Mouse (Mus musculus) CH12.LX (cell line): ENCODE data around the gene Klf5.

ENCODE experiments used
- CHD2 ChIP-seq: IDR thresholded peaks from 2 replicates; pipeline ENCODE4 v1.6.1; 2011; ENCODE audit warnings: low read length, improper control_type of control experiment
- CTCF ChIP-seq, 2 experiments: IDR thresholded peaks in 1 of 2; conservative IDR thresholded peaks in 1 of 2; 2 replicates each; pipeline ENCODE4 v1.5.1; 2011 to 2012; ENCODE audit warnings: low read depth in 2 of 2, low read length in 2 of 2, improper control_type of control experiment in 1 of 2, inconsistent platforms in 1 of 2, mild to moderate bottlenecking in 1 of 2, moderate library complexity in 1 of 2
- POLR2A ChIP-seq: IDR thresholded peaks from 2 replicates; pipeline ENCODE4 v1.6.1; 2011; ENCODE audit warnings: low read depth, mild to moderate bottlenecking, improper control_type of control experiment, low read length
- SIN3A ChIP-seq: IDR thresholded peaks from 2 replicates; pipeline ENCODE4 v1.6.1; 2012; ENCODE audit warnings: low read length, improper control_type of control experiment, inconsistent platforms
- ZNF384 ChIP-seq: IDR thresholded peaks from 2 replicates; pipeline ENCODE4 v1.6.1; 2012; ENCODE audit warnings: low read depth, low read length, improper control_type of control experiment, inconsistent platforms

- TF ChIP-seq ZNF384 (no peak), CHD2 (no peak), SIN3A (no peak), CTCF (conservative IDR thresholded peaks at IDR 0.05 in 1 of 2, IDR thresholded peaks at IDR 0.05 in 1 of 2; ENCODE audit: low read depth in 2 of 2, low read length in 2 of 2) (no peak), POLR2A (no peak)
Measured at GRCm38 (mm10) chr14:99354761-99355609, 56.5 kb downstream of the Klf5 start.
